Mouse (Mus musculus): ENCODE measurements around the gene Mpp4. TPM values are rescaled to one million over a fixed set of nuclear protein-coding genes. Genes with fewer than 3 reads are reported as not detected.

Gene Mpp4
- total RNA-seq, 2 experiments from 2014 or later, result 0.92 to 0.95 TPM

DNA sequence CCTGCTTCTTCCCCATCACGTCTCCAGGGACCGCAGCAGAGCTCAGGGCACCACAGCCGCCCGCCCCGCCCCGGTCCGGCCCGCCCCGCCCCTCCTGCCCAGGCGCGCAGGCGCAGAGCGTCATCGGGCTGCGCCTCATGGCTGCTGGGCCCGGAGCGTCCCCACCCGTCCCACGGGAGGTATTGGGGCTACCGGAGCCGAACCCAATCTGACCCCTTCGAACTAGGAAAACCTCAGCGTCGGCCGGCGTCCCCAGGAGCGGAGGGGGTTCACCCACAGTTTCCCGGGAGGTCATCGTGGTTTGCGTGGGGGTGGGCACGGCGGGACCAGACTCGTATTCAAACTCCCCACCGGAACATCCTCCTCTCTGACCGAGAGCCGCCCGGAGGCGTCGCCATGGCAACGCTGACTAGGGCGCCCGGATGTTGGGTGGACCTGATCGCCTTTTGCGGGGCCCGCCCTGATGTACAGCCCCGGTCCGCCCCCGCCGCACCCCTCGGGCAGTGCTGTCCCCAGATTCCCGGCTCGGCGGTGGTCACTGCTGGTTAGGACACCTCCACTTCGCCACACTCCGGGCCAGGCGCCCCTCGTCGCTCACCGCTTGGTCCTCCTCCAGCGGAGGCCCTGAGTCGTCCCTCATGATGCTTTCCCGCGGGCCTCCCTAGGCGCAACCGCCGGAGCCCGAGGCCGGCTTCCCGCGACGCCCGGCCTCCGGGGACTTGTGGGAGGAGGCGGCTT, 43.3 kb downstream of the Mpp4 start, which contains the start of gene Tmem237:
Gene Tmem237 (minus strand): TSS at position 689 of the 738 bp plus-strand sequence.
- DNase-seq (ENCODE audit: extremely low spot score in 1 of 2, low spot score in 2 of 2), result peak; percentile 90 to 97
- intact Hi-C loops (cut with DNase I), result no loop called here

GRCm38 (mm10) chr1:59110524-59110923, 52.7 kb downstream of the Mpp4 start:
- intact Hi-C loops (cut with DNase I), result no loop called here

GRCm38 (mm10) chr1:59102071-59102470, 61.1 kb downstream of the Mpp4 start:
- intact Hi-C loops (cut with DNase I), result loop anchor here (10.0 kb wide), 1 partner anchor 187 kb away; no protein-coding TSS in a partner anchor
- DNase-seq (ENCODE audit: extremely low spot score in 1 of 2, low spot score in 2 of 2), result no peak

More at GRCm38 (mm10) chr1:59110524-59110923, 52.7 kb downstream of the Mpp4 start:
- no peak for DNase-seq (ENCODE audit: extremely low spot score in 1 of 2, low spot score in 2 of 2)

DNA sequence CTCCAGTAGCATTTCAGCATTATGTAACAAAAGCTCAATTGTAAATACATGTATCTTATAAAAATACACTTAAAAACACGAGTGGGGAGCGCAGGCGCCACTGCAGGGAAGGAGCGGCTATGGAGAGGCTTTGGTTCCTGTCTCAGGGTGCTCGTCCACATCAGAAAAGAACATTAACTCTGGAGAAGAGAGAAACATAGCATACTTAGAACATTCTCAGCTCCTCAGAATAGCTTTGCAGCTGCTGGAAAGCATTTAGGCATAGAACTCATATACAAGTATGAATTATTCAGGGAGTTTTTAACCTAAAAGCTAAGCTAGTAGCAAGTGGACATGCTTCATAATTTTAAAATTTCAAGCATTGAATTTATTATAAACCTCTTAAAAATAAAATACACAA, 62.2 kb downstream of the Mpp4 start:
- DNase-seq (ENCODE audit: extremely low spot score in 1 of 2, low spot score in 2 of 2), result no peak
- intact Hi-C loops (cut with DNase I), result loop anchor here (10.0 kb wide), 1 partner anchor 186 kb away; no protein-coding TSS in a partner anchor

GRCm38 (mm10) chr1:59094705-59095104, 68.5 kb downstream of the Mpp4 start, which contains the start of gene C2cd6:
Gene C2cd6, minus strand, starts transcription at chr1:59094900.
- intact Hi-C loops (cut with DNase I), result no loop called here
- no peak for DNase-seq (ENCODE audit: extremely low spot score in 1 of 2, low spot score in 2 of 2)

Other genes with a start within 250 kb of the Mpp4 start
- gene Trak2, start 190.0 kb downstream of the Mpp4 start, total RNA-seq (2021), result 100 to 1,000 TPM; 145 to 154 TPM
- gene Stradb, start 189.9 kb downstream of the Mpp4 start, total RNA-seq (2021), result 10 to 100 TPM; 78.9 to 89.0 TPM
- gene C2cd6, start 68.5 kb downstream of the Mpp4 start, total RNA-seq (2021), result under 1 TPM in 1 of 2 experiments, not detected in 1; 0.15 TPM
- gene Tmem237, start 43.0 kb downstream of the Mpp4 start, total RNA-seq (2021), result 10 to 100 TPM; 36.4 to 39.2 TPM
- 10 to 100 TPM; 34.2 to 34.3 TPM for gene Als2, start 73.8 kb upstream of the Mpp4 start, total RNA-seq (2021)
- under 1 TPM; 0.45 to 0.60 TPM for gene Cdk15, start 93.5 kb upstream of the Mpp4 start, total RNA-seq (2021)

Measured in left cerebral cortex, postnatal 10 days (tissue).